Mouse (Mus musculus): ENCODE measurements at regions not wholly inside any gene's neighbourhood (a gene's known extent, or its start where the extent isn't known, plus 50 kb on each side); places are given as distances from the start of the nearest gene placed in this dataset.

DNA sequence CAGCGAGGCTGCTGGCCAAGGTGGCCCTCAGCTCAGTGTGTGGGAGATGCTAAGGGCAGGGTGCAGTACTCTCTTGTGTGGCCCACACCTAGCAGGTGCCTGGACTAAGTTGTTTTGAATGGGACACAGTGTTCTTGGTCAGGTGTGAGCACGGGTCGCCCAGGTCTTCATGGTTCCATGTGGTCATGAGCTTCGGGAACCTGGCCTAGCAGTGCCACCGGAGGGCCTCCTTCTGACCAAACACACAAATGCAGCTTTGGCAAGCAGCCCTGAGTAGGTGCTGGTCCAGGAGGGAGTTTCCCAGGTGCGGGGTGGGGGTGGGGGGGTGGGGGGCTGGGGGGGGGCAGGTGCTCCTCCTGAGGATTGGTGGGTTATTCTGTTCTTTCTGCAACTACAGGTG, 127.6 kb downstream of the Gadd45g start:
- no peak for DNase-seq (ENCODE audit: inconsistent ontology term)

DNA sequence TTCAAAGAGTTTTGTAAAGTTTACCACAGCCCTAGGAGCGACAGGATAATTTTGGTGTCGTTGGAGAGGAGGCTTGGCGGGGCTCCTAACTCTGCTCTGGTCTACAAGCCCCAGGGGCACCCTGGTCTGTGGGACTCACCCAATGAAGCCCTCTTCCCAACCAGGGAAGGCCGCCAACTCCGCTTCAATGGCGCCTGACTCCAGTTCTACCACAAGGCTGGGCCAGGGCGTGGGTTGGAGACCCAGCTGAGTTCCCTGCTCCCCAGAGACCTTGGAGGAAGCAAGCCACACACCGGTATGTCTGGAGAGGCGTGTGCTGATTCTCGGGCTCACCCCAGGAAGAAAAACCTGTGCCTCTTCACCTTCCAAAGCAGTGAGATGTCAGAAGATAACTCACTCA, 128.9 kb downstream of the Gadd45g start:
- peak; percentile 60 for DNase-seq (ENCODE audit: inconsistent ontology term)

DNA sequence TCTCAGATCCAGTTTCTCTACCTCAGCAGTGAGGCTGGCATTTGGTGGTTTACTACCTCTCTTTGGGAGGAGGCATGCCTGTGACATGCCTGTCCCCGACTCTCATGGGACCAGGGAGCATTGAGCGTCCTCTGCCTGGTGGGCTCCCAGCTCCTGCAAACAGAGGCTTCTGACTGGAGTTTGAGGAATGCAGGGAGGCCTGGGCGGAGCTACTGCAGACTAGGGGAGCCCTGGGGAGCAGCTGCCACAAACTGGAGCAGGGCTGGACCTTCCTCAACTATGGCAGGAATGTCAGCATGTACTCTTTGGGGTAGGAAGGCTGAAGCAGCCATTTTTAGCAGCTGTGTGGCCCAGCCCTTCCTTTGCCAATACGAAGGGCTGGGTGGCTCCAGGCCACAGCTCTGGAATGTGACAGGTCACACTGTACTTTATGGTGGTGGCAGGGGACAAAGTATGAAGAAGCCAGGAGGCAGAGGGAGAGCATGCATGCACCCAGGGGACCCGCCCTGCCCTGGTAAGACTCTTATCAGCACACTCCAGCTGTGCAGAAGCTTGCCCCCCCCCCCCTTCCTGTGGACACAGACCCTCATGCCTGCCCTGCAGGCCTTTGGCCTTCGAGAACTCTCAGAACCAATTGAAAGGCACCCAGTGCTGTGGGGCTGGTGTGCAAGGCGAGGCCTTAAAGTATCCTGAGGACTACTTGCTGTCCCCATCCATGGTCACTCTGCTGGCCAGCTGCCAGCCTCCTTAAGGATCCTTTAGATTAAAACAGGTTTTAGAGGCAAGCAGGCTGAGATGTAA, 129.5 kb downstream of the Gadd45g start:
- peak; percentile 95 for DNase-seq (ENCODE audit: inconsistent ontology term)

DNA sequence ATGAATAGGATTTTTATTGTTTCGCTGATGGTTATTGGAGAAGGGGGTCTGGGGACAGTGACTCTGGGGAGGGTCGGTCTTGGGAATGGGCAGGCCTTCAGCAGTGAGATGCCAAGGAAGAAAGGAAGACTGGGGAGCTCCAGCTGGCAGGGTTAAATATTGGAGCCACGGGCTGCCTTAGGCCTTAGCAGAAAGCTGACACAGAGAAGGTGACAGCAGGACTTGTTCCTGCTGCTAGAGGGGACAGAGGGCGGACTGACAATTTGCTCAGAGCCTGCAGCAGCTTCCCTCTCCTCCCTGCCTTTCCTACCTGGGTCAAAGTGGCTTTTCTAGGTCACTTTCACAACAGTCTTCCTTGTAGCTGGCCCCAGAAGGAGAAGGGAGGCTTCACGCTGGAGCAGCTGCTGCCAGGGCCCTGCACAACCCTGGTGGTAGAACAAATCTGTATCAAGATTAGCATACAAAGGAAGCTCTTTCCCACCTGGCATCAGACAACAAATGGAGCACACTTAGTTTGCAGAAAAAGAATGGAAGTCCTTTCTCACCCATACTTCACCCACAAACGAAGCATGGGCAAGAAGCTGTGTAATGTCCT, 130.2 kb downstream of the Gadd45g start:
- DNase-seq (ENCODE audit: inconsistent ontology term): no peak

GRCm38 (mm10) chr13:51979301-51979977, 133.0 kb downstream of the Gadd45g start:
- no peak for DNase-seq (ENCODE audit: inconsistent ontology term)

GRCm38 (mm10) chr13:51980344-51980743, 133.9 kb downstream of the Gadd45g start:
- no peak for DNase-seq (ENCODE audit: inconsistent ontology term)

- DNase-seq (ENCODE audit: inconsistent ontology term): no peak
These were observed 136.5 kb downstream of the Gadd45g start for GRCm38 (mm10) chr13:51983002-51983401.

- no peak for DNase-seq (ENCODE audit: inconsistent ontology term)
These were observed 137.1 kb downstream of the Gadd45g start for GRCm38 (mm10) chr13:51983575-51983974.

DNA sequence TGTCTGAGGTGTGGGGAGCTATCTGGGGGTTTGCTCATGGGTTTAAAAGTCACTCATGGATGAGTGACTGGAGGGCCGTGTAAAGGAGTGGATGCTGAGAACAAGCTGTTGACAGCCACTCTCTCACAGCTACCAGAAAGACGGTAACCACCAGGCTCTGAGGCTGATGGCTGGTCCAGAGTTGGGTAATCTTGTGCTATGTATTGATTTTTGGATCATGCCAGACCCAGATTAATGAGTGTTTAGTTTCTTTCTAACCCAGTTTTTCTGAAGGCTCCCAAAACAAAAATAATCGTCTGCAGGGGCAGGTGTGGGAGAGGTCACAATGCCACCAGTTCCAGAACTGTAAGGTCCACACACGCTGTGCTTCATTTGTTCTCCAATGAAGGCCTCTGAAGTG, 144.9 kb downstream of the Gadd45g start:
- no peak for DNase-seq (ENCODE audit: inconsistent ontology term)

GRCm38 (mm10) chr13:51992878-51993277, 146.4 kb downstream of the Gadd45g start:
- DNase-seq (ENCODE audit: inconsistent ontology term): no peak

- DNase-seq (ENCODE audit: inconsistent ontology term): no peak
These were observed 149.7 kb downstream of the Gadd45g start for GRCm38 (mm10) chr13:51996163-51996562.

DNA sequence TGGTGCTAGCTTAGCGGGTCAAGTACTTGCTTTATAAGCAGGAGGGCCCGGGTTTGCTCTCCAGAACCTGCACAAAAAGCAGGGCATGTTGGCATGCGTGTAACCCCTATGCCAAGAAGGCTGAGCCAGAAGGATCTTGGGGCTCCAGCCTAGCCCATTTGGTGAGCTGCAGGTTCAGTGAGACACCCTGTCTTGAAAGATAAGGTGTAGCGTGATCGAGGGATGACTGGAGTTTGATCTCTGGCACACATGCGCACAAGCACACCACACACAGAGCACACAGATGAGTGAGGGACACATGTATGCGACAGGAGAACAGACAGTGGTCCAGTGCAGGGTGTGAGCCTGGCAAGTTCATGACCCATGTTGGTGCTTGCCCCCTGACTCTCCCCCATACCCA, 152.1 kb downstream of the Gadd45g start:
- DNase-seq (ENCODE audit: inconsistent ontology term): no peak

DNA sequence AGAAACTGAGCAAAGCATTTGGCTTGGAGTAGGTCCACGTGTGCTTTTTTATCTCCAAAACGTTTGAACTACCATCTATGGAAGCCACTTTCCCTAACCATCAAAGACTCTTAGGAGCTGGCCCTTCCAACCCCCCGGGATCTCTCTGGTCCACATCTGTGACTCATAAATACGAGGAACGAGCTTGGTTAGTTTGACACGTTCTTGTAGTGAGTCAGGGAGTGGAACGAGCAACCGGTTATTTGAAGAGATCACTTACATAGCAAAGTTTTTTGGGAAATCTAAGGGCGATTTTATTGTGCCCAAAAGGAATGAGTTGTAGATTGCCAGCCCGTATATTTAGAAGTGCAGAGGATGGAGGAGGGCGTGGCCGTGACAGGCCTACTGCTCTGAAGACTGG, 155.3 kb downstream of the Gadd45g start:
- DNase-seq (ENCODE audit: inconsistent ontology term): no peak

DNA sequence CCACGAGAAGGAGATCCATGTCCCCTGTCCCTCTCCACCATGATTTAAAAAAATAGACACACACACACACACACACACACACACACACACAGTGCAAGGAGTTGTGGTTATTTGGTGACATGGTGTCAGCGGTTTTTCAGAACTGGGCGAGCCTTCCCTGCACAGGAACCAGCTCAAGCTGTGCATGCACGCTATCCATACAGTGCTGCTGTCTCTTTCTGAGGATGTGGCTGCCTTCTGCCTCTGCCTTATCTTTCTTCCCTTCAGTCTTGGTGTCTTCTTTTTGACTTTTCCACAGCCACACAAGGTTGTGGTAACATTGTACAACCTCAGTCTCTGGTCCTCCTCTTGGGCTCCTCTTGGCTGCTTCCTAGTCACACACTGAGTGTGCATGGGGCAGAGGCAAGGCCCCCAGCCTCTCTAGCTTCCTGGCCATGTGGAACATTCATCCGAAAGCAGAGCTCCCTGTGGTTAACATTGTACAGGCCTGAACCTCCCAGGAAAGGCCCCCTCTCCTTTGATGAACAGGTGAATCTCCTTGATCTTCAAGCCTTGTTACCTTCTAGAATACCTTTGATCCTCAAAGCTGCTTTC, 157.6 kb downstream of the Gadd45g start:
- DNase-seq (ENCODE audit: inconsistent ontology term): no peak

- DNase-seq (ENCODE audit: inconsistent ontology term): no peak
These were observed 161.3 kb downstream of the Gadd45g start for GRCm38 (mm10) chr13:52007585-52008395.

DNA sequence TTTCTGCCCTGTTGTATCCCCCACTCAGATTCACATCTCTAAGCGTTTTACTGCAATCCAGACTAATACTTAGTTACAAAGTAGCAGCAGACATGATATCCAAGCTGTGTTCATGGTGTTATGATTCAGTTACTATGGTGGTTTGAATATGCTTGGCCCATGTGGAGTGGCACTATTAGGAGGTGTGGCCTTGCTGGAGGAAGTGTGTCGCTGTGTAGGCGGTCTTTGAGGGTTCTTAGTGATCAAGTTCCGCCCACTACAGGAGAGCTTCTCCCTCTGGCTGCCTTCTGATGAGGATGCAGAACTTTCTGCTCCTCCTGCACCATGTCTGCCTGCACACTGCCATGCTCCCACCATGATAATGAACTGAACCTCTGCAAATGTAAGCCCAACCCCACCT, 162.8 kb downstream of the Gadd45g start:
- DNase-seq (ENCODE audit: inconsistent ontology term): no peak

DNA sequence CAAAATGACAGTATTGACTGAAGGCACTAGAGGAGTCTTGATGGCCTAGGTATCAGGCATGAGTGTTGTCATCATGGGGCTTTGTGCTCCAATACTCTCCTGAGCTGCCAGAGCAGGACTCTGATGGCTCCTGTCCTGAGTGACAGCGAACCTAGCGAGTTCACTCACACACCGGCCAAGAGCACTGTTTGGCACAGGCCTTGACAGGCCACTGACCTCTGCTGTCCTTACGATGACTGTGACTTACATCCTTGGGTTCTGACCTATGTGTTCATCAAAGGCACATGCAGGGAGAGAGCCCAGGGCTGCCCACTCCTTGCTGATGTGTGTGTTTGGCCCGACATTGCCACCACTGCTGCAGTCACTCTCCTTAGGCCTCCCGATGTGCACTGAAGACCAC, 163.3 kb downstream of the Gadd45g start:
- DNase-seq (ENCODE audit: inconsistent ontology term): no peak

DNA sequence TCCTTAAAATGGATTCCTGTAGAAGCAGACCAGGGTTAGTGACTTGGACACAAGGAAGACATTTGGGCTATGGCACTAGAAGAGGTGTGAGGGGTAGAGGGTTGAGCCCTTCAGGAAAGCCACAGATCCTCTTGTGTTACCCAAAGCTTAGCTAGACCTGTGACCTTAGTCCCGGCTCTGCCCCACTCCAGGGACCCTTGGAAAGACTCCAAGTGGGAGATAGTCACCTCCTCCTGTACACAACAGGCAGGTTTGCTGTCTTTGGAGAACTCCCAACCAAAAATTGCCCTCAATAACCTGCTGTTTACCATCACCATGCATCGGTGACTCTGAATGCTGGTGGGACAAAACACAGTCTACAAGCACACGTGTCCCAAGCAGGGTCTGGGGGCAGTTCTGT, 164.5 kb downstream of the Gadd45g start:
- DNase-seq (ENCODE audit: inconsistent ontology term): no peak

DNA sequence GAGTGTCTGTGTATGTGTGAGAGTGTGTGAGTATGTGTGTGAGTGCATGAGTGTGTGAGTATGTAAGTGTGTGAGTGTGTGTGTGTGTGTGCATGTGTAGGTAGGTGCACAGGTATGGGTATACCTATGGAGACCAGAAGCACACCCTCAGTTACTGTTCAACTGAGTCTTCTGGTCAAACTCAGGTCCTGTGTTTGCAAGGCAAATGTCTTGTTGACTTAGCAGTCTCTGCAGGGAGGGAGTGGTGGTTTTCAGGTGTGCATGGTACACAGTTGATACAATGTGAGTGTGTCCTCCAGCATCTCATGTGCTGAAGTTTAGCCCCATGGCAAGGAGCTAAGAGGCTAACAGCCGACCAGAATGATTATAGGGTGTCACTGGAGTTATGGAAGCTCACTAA, 166.7 kb downstream of the Gadd45g start:
- no peak for DNase-seq (ENCODE audit: inconsistent ontology term)

- DNase-seq (ENCODE audit: inconsistent ontology term): peak; percentile 79
These were observed 167.3 kb downstream of the Gadd45g start for GRCm38 (mm10) chr13:52013757-52014156.

DNA sequence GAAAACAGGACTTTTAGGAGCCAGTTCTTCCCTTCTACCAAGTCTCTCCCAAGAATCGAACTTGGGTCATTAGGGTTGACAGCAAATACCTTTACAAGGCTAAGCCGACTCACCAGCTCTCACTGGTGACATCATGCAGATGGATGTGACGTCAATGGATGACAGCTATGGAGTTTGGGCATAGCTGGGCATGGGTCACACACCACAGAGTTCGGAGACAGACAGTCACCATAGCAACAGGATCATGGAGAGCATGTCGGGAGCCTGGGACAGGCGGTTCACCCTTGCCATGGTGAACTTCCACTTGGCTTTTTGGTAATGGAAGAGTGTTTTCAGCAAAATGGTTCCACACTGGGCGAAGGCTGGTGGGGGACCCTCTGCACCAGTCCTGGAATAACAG, 168.1 kb downstream of the Gadd45g start:
- DNase-seq (ENCODE audit: inconsistent ontology term): no peak

- DNase-seq (ENCODE audit: inconsistent ontology term): peak; percentile 64
These were observed 168.6 kb downstream of the Gadd45g start for GRCm38 (mm10) chr13:52015066-52015465.

All from Muller cell, postnatal 12 days (primary cell).